In genomic region chr4:40852249-40852781, GRCm38 (mm10) we compare ENCODE assay signal across 8 mouse cellular contexts. TPM values are rescaled to one million over a fixed set of nuclear protein-coding genes. Genes with fewer than 3 reads are reported as not detected.
DNase-seq lines count a peak whose midpoint lies in the region; ATAC-seq lines count a peak whose summit lies in the region.

No protein-coding gene starts in this region.

- no peaks in the 10 kb centered on the region for H3K27me3 ChIP-seq in lung, embryonic 15.5 days
- H3K27me3 ChIP-seq in embryonic facial prominence, embryonic 11.5 days (ENCODE audit: control insufficient read depth, insufficient read depth, low read length): no peaks in the 10 kb centered on the region
- H3K27me3 ChIP-seq in limb, embryonic 11.5 days (ENCODE audit: control insufficient read depth, insufficient read depth, low read length): no peaks in the 10 kb centered on the region
- no peaks in the 10 kb centered on the region for H3K27me3 ChIP-seq in neural tube, embryonic 15.5 days (replicated peaks)

- H3K4me3 ChIP-seq in lung, embryonic 15.5 days: peak overlapping the region; percentile 82
- peak overlapping the region; percentile 52 for H3K4me3 ChIP-seq in embryonic facial prominence, embryonic 11.5 days (ENCODE audit: low read depth, low read length)
- peak overlapping the region; percentile 61 for H3K4me3 ChIP-seq in limb, embryonic 11.5 days (ENCODE audit: low read depth, low read length)
- H3K4me3 ChIP-seq in neural tube, embryonic 15.5 days (replicated peaks): peak overlapping the region; percentile 79

- 17% methylated on average over 5 of the region's 5 CpGs for WGBS in lung, embryonic 15.5 days
- WGBS in embryonic facial prominence, embryonic 11.5 days: 30% methylated on average over 5 of the region's 5 CpGs
- 37% methylated on average over 5 of the region's 5 CpGs for WGBS in limb, embryonic 11.5 days
- 41% methylated on average over 5 of the region's 5 CpGs for WGBS in neural tube, embryonic 15.5 days

- H3K36me3 ChIP-seq in lung, embryonic 15.5 days: no peaks in the 10 kb centered on the region
- no peaks in the 10 kb centered on the region for H3K36me3 ChIP-seq in embryonic facial prominence, embryonic 11.5 days (replicated peaks; ENCODE audit: control insufficient read depth, insufficient read depth, low read depth, low read length)
- H3K36me3 ChIP-seq in limb, embryonic 11.5 days (ENCODE audit: control insufficient read depth, insufficient read depth, low read length): no peaks in the 10 kb centered on the region
- H3K36me3 ChIP-seq in neural tube, embryonic 15.5 days: no peaks in the 10 kb centered on the region

- H3K9me3 ChIP-seq in lung, embryonic 15.5 days: no peaks in the 10 kb centered on the region
- no peaks in the 10 kb centered on the region for H3K9me3 ChIP-seq in embryonic facial prominence, embryonic 11.5 days (replicated peaks; ENCODE audit: control insufficient read depth, low read length)
- H3K9me3 ChIP-seq in limb, embryonic 11.5 days (ENCODE audit: control insufficient read depth, low read length): no peaks in the 10 kb centered on the region
- no peaks in the 10 kb centered on the region for H3K9me3 ChIP-seq in neural tube, embryonic 15.5 days (replicated peaks)

- H3K4me2 ChIP-seq in lung, embryonic 15.5 days: peak overlapping the region; percentile 88
- peak overlapping the region; percentile 59 for H3K4me2 ChIP-seq in embryonic facial prominence, embryonic 11.5 days (ENCODE audit: low read depth, low read length)
- H3K4me2 ChIP-seq in limb, embryonic 11.5 days (ENCODE audit: low read depth, severe bottlenecking): peak overlapping the region; percentile 88
- peak overlapping the region; percentile 67 for H3K4me2 ChIP-seq in neural tube, embryonic 15.5 days

- H3K27ac ChIP-seq in lung, embryonic 15.5 days: peak overlapping the region; percentile 94
- 0 out of 2 replicates have a peak overlapping the region, but pooled peaks have one; percentile 38 for H3K27ac ChIP-seq in embryonic facial prominence, embryonic 11.5 days (replicated peaks; ENCODE audit: low read depth, low read length)
- no peak overlapping the region for H3K27ac ChIP-seq in limb, embryonic 11.5 days (replicated peaks; ENCODE audit: low read depth, low read length)
- H3K27ac ChIP-seq in neural tube, embryonic 15.5 days (replicated peaks): peak overlapping the region; percentile 20; the same call in 1 of the 2 replicates

- intact Hi-C loops in heart, postnatal 10 days (cut with DNase I): loop anchor here (1.0 to 5.0 kb wide), 2 partner anchors 55 to 79 kb away; no protein-coding TSS in a partner anchor

- no peak for DNase-seq in lung, postnatal 10 days
- no peak for DNase-seq in embryonic facial prominence, embryonic 11.5 days (ENCODE audit: low spot score)
- peak; percentile 81 to 85 for DNase-seq in heart, postnatal 10 days
- no peak for DNase-seq in limb, embryonic 11.5 days (ENCODE audit: low spot score)
- no peak for DNase-seq in frontal cortex, postnatal 25 days (ENCODE audit: low spot score in 2 of 2)
- no peak for DNase-seq in frontal cortex, postnatal 36 days (ENCODE audit: low spot score in 2 of 2)

- H3K9ac ChIP-seq in lung, embryonic 15.5 days: peak overlapping the region; percentile 91
- H3K9ac ChIP-seq in embryonic facial prominence, embryonic 11.5 days (replicated peaks; ENCODE audit: low read length): peak overlapping the region; percentile 80
- peak overlapping the region; percentile 89; the same call in 1 of the 2 replicates for H3K9ac ChIP-seq in limb, embryonic 11.5 days (ENCODE audit: low read length)
- peak overlapping the region; percentile 83 for H3K9ac ChIP-seq in neural tube, embryonic 15.5 days (replicated peaks)

- H3K4me1 ChIP-seq in lung, embryonic 15.5 days: peaks cover 46% of the 10 kb centered on the region
- H3K4me1 ChIP-seq in embryonic facial prominence, embryonic 11.5 days (ENCODE audit: control insufficient read depth, insufficient read depth, low read length): no peaks in the 10 kb centered on the region
- H3K4me1 ChIP-seq in limb, embryonic 11.5 days (ENCODE audit: control insufficient read depth, insufficient read depth, low read length): peaks cover 15% of the 10 kb centered on the region
- peaks cover 39% of the 10 kb centered on the region for H3K4me1 ChIP-seq in neural tube, embryonic 15.5 days

- no peak for ATAC-seq in lung, embryonic 15.5 days (ENCODE audit: borderline replicate concordance, extremely low read depth, low FRiP score, low TSS enrichment)
- ATAC-seq in embryonic facial prominence, embryonic 11.5 days (replicated peaks; ENCODE audit: insufficient number of reproducible peaks, low FRiP score, low TSS enrichment, low read depth): no peak
- no peak for ATAC-seq in limb, embryonic 11.5 days (ENCODE audit: insufficient number of reproducible peaks, low FRiP score, low TSS enrichment, low read depth)
- ATAC-seq in neural tube, embryonic 15.5 days (ENCODE audit: low FRiP score): no peak

RNA-seq across cellular contexts. Expression of gene B4galt1, which starts 1.5 kb away (rescaled TPM):
- polyA plus RNA-seq in lung, embryonic 15.5 days (2015; fragmentation: Nextera tagmentation; extraction: Ambion mirVana): 70.0 and 74.5 TPM in 2 replicates
- 28.3 and 28.9 TPM in 2 replicates for polyA plus RNA-seq in embryonic facial prominence, embryonic 11.5 days (2014; fragmentation: Nextera tagmentation; extraction: Ambion mirVana)
- total RNA-seq in heart, postnatal 10 days (2021): 100 to 1,000 TPM in 1 of 2 experiments, 10 to 100 TPM in 1; 95.5 to 103 TPM
- polyA plus RNA-seq in limb, embryonic 11.5 days (2014; fragmentation: Nextera tagmentation; extraction: Ambion mirVana): 30.9 and 34.6 TPM in 2 replicates
- polyA plus RNA-seq in neural tube, embryonic 15.5 days (2015; fragmentation: Nextera tagmentation; extraction: Ambion mirVana): 8.8 and 16.6 TPM in 2 replicates

Comparison
In these comparisons a context has a peak if more than half of its experiments do, and no peak if none do; other contexts are left out.
1. DNase-seq: peak in heart, postnatal 10 days (2 of 2); none in lung, postnatal 10 days (single experiment), embryonic facial prominence, embryonic 11.5 days (single experiment), limb, embryonic 11.5 days (single experiment), frontal cortex, postnatal 25 days (0 of 2) and frontal cortex, postnatal 36 days (0 of 2).
2. Peak in every context shown above with its lines, with median percentiles within 50 percentile points of each other: H3K4me2 ChIP-seq, H3K4me3 ChIP-seq and H3K9ac ChIP-seq.